Mouse (Mus musculus): ENCODE measurements around the gene Cfap58. TPM values are rescaled to one million over a fixed set of nuclear protein-coding genes. Genes with fewer than 3 reads are reported as not detected.

The Cfap58 gene
- total RNA-seq, 4 experiments from 2014 or later, result 0.22 to 0.61 (median 0.51) TPM

DNA sequence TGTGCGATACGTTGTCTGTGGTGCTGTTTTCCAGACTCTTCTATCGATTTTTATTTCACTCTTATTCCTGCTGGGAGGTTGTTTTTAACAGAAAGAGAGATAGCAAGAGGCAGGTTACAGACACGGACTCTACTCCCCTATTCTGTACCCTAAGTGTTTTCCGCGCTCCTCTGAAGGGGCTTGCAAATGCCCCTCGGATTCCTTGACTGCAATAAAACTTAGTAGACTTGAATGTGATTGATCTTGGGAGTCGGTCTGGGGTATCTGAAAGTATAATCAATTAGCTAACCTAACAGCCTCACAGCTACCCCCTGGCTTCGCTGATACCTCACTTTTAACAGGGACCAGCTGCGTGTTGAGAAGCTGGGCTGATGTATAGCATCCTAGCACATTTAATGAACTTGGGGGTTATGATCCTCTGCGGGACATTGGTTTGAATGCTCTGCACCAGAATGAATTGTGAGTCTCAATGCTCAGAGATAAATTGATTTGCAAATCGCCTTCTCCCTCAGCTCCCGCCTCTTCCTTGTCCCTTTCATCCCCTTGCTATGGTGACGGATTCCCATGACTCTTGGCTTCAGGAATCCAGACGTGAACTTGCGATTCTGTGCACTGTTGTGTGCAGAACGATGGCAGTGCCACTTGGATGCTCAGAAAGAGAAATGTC, 31.7 kb downstream of the Cfap58 start:
- no peak for DNase-seq (ENCODE audit: low spot score in 2 of 2)

DNA sequence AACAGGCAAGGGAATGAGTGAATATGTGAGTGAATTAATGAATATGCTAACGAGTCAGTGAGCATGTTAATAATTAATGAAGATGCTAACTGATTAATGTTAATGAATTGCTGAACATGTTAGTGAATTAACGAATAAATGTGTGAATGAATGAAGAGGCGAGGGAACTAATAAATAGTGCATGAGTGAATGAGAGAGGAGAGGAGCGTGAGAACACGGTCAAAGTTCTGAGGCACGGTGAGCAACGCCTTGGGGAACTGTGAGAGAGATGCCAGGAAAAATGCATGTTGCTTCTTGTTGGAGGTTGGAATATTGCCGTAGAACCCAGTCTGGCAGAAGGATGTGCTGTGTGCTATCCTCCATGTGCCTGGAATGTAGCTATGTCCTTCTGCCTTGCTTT, 33.6 kb downstream of the Cfap58 start:
- no peak for DNase-seq (ENCODE audit: low spot score in 2 of 2)

DNA sequence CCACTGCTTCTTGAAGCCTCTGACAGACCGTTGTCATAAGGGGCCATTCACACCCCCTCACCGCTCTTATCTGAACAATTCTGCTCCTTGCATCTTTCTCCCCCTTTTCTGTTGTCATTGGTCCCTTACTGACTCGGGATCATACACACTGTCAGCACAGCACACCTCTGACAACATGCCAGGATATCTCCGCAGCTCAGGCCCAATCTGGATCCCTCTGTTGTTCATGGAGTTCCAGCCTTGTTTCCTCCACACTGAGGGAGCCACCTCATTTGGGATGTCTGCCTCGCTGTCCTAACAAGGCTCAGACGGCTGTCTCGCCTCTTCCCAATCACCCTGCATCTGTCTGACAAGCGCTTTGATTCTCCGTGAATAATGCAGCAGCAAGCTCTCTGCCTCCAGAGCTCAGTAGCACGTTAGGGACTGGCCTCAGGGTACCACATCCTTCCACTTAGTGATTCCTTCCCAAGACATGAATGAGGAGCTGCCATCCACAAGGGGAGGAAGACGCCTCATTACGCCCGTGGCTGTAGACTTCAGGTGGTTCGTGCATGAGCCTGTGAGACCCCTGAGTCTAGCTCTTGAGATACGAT, 40.7 kb downstream of the Cfap58 start:
- no peak for DNase-seq (ENCODE audit: low spot score in 2 of 2)

DNA sequence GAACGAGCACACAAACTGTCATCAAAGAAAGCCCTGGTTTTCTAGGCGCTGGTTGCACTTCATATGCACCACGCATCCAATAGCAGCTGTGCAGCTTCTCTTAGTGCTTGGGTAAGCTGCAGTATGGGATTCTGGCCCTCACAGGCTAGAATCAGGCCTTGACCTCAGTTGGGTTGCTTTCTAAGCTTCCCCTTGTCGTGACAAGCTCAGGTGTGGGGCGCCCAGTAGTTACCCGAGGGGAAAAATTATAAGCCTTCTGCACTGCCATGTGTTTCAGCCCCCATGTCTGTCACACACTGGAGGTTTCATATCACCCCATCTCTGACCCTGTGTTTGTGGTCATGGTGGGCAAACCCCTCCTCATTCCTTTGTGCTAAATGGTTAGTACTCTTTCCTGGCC, 42.0 kb downstream of the Cfap58 start:
- DNase-seq (ENCODE audit: low spot score in 2 of 2), result no peak

DNA sequence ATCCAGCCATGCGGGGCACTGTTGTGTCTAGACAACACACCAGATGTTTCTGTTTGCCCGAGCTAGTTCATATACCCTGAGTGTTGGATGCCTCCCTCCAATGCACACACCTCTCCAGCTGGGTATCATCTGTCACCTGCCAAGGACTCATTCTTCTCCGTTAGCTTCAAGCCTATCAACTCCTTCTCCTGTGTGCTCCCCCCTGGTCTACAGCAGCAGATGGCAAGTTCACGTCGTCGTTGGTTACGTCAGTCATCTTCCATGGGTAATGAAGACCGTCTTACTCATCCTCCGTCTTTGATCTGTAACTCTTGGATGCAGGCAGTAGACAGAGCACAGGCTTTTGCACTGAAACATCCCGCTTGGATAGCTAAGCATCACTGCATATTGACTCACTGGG, 42.8 kb downstream of the Cfap58 start:
- DNase-seq (ENCODE audit: low spot score in 2 of 2), result peak in 1 of 2 experiments; percentile 7

DNA sequence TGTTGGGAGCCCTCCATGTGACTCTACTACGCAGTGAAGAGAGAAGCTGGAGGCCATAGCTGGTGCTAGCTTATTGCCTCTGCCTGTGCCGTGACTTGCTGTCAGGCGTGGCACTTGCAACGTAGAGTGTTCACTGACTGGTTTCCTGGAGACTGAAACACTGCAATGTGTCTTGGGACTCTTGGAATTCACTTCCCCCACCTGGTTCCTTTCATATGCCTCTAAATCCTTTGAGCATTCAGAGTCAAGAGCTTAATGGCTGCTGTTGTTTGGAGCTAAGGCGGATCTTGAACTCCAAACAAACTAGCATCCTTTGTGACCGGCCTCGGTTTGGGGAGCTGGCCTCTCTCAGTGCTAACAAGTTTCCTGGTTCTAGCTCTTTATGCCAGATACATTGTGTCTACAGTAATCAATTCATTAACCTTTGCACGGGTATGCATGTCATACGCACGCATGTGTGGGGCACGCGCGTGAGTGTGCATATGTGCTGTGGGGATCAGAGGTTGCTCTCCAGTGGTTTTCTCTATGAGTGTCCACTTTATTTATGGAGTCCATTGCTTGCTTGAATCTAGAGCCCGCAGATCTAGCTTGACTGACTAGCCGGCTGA, 48.2 kb downstream of the Cfap58 start:
- no peak for DNase-seq (ENCODE audit: low spot score in 2 of 2)

DNA sequence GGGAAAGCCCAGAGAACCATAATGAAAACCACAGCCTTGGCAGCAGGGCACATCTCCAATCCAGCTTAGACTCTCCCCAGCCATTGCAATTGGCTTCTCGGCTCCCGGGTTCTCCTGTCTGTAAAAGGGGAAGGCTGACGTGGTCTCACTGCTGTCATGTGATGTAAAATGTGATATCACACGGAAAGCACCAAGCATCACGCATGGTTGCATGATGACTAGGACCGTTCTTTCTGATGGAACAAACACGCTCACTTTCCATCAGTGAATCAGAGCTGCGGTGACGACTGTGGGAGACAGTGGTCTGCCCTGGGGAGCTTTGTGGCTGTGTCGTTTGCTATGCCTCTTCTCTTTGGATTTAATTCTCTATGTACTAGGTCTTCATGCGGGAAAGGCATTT, 50.5 kb downstream of the Cfap58 start:
- no peak for DNase-seq (ENCODE audit: low spot score in 2 of 2)

DNA sequence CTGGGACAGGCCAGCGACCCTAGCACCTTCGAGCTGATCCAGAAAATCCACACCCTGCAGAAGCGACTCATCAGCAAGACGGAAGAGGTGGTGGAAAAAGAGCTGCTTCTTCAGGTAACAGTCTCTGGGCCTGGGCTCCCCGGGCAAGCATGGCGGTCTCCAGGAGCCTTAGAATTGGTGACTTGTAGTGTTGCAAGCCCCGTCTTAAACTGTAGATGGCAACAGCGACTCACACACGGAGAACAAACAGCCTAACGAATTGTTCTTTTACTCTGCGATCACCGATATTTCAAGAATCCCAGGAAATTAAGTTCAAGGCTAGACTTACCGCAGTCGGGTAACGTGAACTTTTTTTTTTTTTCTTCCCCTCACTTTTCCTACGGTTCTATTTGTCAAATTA, 51.0 kb downstream of the Cfap58 start:
- DNase-seq (ENCODE audit: low spot score in 2 of 2), result peak; percentile 13 to 28

DNA sequence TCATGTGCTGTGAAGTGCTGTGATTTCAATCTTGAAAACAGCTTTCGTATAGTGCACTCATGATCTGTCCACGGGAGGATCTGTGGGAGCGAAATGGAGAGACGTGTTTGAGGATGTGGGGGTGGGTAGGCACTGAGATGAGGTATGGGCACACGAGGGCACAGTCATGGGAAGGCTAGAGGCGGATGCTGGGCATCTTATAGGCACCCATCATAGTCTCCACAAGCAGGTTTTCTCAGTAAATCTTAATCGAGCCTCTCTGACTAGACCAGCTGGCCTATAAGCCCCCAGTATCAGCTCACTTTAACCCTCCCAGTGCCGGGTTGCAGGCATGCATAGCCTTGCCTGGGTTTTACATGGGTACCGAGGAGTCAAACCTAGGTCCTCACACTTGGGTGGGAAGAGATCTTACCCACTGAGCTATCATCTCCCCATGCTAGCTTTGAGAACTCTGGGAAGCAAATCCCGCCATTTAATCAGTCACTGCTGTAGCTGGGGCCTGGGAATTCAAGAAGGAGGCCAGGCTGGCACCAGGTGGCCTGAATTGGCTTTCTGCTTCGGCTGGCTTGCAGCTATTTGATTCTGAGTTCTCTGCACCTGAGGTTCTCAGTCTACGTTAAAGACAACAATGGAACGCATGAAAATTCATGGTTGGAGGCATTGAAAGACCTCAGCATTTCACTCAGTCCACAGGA, 51.6 kb downstream of the Cfap58 start:
- DNase-seq (ENCODE audit: low spot score in 2 of 2), result no peak

DNA sequence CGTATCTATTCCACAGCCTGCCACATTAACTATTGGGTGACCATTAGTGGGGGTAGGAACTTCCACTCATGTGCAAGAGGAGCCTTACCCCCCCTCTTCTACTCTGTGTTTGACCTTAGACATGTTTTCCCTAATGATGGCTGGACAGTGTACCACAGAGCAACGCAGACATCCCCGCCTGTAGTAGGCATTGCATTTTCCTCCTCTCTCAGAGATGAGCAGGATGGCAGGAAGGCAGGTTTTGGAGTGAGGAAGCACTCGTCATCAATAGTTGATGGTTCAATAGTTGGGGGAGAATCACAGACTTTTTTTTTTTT, 52.1 kb downstream of the Cfap58 start:
- DNase-seq (ENCODE audit: low spot score in 2 of 2), result no peak

DNA sequence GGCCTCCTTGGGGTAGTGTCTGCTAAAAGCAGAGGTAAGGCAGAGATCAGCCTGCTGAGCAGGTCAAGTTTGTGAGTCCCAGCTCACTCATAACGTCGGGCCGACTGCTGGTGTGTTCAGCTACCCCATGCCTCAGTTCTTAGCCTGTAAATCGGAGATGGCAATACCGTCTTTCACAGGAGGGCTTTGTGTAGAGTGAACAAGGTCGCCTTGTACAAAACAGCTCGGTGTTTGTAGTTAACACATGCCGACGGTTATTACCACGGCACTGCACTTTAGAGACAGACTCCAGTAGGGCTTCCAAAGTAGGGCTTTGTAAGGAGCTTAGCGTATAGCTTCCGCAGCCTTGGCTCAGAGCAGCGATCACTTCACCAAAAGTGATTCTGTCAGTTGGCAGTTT, 63.8 kb downstream of the Cfap58 start:
- no peak for DNase-seq (ENCODE audit: low spot score in 2 of 2)

DNA sequence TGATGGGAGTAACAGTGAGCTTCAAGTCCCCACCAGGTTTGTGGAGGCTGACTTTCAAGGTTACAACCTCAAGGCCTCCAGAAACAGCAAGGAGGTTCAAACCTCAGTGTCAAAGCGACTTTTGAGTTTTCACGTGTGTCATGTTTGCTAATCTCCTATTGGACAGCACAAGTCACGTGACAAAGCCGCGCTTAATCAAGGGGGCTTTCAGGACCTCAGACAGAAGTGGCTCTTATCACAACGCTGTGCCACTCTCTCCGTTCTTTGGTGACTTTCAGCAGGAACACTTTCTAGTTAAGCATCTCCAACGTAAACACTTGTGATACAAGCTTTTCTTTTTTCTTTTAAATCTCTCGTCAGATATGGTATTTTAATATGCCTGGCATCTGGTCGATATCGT, 64.3 kb downstream of the Cfap58 start:
- no peak for DNase-seq (ENCODE audit: low spot score in 2 of 2)

DNA sequence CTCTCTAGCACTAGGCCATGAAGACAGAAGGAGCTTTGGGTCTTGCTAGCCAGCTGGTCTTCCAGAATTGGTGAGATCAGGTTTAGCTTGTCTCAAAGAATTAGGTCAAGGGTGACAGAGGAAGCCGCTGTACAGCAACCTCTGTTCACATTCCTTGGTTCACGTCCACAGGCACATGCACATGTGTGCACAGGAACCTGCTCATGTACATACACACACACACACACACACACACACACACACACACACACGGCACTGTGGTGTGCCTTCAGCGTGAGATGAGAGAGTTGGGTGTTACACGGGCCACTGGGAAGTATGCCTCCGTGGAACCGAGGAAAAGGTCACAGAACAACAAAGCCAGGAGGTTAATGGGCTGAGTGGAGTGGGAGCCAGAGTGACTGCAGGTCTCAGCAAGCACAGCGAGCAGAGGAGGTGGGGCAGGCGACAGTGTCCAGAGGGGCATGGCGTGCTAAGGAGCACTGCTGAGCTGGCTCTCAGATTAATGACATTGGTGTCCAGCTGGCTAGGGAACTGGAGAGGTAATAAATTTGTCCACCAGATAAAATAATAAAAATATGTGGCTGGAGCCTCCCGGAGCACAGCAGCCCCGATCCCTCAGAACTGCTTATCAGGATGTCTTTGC, 71.4 kb downstream of the Cfap58 start:
- no peak for DNase-seq (ENCODE audit: low spot score in 2 of 2)

DNA sequence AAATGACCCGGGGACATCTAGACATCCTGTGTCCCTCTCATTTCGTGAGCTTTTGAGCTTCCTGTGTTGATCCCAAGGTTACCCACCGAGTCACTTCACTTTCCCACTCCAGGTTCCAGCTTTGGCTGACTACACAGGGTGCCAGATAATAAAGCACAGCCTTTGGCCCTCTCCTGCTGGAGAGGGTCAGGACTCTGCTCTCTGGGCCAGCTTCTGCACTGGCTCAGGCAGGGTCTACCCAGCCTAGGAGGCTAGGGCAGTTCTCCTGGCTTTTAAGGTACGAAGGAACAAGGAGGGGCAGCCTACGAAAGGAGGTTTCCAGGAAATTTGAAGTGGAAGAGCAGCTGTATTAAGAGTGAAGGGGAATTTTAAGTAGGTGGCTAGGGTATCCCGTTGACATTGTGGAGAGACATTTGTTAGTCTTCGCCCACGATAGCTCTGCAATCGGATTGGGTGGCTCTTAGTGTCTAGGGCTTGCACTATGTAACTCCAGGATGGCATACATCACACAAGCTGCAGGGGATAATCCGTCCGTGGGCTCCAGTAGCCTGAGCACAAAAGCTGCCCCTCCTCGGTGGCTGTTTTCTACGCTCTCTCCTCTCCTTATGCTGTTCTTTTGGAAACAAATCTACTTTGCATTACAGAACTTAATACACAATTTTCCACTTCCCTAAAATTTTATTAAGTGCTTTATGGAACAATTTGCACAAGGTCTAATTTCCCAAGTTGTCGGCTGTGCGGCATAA, 72.3 kb downstream of the Cfap58 start:
- DNase-seq (ENCODE audit: low spot score in 2 of 2), result no peak

DNA sequence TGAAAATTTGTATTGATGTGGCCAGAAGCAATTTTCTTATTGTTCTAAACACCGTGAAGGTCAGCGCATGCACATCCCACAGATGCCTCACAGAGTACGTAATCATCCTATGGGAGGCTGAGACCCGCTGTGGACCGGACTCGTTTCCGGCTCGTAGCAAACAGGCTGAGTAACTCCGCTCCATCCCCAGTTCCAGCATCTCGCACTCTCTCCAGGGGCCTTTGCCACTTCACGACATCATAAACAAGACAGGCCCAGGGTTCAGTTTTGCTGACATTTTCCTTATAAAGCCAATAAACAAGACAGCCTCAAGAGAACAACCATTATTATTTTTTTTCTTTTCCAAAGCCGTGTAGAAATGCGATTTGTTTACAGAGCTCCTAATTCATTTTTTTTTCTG, 82.6 kb downstream of the Cfap58 start:
- DNase-seq (ENCODE audit: low spot score in 2 of 2), result no peak

DNA sequence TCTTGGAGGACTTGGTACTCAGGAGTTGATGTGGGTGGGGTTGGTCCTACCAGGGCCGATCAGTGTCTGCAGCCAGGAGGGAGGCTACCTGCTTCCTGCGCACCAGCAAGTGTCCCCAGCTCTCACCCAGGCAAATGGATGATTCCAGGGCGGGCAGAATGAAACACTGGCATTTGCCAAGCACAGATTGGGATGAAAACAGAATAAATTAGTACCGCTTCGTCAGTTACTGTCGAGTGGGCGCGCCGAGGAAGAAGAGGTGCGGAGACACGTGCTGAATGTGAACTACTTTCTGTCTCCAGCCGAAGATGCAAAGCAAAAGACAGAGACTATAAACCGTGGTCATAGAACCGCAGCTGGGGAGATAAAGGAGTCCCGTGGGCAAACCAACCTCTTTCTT, 84.0 kb downstream of the Cfap58 start:
- peak in 1 of 2 experiments; percentile 8 for DNase-seq (ENCODE audit: low spot score in 2 of 2)

DNA sequence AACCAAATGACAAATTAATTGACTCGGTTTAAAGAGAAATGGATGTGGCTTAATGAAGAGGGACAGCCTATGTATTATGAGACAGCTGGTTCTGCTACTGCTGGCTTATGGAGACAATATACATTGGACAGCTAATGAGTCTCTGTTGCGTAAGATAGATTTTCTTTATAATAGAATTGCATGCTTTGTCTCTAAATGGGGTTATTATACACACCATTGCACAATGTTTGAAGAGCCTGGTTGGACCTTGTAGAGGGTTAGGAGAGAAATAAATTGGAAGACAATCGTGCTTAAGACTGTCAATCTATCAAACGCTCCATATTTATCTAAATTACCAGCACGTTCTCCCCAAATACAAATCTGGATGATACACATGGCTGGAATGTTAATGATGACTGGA, 85.3 kb downstream of the Cfap58 start:
- DNase-seq (ENCODE audit: low spot score in 2 of 2), result no peak

DNA sequence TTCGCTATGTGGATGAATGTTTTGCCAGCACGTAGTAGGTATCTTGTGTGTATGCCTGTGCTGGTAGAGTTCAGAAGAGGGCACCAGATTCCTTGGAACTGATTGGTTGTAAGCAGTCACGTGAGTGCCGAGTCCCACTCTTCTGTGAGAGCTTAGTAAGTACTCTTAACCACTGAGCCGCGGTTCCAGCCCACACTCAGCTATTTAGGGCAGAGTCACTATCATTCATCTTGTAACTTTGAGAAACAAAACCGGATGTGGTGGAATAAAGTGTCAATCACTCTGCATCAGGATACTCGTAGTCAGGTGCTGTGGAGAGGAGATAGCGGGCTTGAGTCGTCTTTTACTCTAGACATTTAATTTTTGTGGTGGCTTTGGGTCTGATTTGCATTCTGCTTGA, 86.3 kb downstream of the Cfap58 start:
- DNase-seq (ENCODE audit: low spot score in 2 of 2), result no peak

DNA sequence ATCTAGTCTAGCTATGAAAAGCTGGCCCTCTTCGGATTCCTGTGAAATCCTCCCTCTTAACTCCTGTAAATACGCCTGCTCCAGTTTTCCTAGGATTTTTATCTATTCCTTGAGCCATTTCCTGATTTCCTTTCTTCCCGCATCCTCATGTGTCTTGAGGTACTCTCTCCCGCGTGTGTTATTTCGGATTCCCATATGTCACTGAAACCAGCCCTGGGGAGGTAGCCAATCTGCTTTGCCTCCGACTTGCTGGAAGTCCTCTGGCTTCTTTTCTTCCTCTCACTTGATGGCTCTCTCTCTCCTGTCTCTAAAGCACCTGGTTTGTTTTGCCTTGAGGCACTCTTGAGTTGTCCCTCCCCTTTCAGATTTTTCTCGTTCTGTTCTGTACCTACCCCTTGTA, 87.9 kb downstream of the Cfap58 start:
- DNase-seq (ENCODE audit: low spot score in 2 of 2), result no peak

DNA sequence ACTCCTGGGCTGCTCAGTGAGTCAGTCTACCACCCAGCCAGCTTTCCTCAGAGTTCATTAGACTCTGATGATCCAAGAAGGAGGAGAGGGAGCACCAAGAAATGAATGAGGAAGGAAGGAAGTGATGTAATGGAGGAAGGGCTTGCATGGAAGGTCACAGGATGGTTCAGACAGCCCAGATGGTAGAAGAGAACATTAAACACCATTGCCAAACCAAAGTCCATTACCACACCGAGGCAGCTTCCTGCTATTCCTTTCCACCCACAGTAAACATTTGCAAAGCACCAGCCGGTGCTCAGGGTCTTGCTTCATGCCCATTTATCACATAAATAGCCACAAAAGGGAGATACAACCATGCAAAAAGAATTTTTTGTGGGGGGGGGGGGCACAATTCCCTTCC, 89.4 kb downstream of the Cfap58 start:
- DNase-seq (ENCODE audit: low spot score in 2 of 2), result no peak

DNA sequence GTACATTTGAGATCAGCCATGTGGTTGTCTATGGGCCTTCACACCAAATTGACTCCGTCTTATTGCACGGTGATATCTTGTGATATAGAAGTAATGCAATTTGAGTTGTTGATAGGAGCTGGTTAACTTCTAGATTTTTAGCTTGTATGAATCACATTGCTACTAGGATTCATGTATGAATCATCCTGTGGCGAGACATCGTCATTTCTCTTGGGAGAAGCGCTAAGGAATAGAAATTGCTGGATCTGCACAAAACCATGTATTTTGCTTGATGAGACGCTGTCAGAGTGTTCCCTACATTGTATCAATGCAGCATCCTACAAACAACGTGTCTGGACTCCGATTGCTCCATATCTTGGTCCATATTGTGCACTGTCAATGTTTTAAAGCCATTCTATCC, 102.1 kb downstream of the Cfap58 start:
- DNase-seq (ENCODE audit: low spot score in 2 of 2), result no peak

DNA sequence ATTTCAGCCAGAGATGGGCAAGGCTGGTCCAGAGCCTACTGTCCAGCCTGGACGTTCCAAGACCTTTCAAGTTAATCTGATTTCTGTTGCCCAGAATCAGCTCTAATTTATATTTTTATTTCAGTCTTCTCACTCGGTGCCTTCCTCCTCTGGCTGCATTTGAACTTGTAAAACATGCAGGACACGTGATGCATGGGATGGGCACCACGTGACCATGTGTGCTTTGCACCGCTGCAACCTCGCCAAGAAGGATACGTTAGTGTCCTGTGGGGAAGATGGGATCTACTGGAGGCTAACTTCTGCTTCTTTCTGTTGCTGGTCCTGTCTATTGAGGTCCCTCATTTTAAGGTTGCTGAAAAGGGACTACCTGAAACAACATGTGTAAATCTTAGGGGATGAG, 109.8 kb downstream of the Cfap58 start:
- DNase-seq (ENCODE audit: low spot score in 2 of 2), result no peak
